Mouse (Mus musculus) left cerebral cortex, adult 18-20 months (tissue): Measurements from ENCODE around the gene Rnf220. TPM values are rescaled to one million over a fixed set of nuclear protein-coding genes. Genes with fewer than 3 reads are reported as not detected.

Source experiments
- DNase-seq, 2 experiments: peaks; one replicate each; pipeline ENCODE4 v3.0.0; 2021 to 2022; ENCODE audit warnings: low spot score in 2 of 2, mixed read lengths in 1 of 2
- total RNA-seq, 2 experiments: library from RNA; stranded (reverse); gene quantifications; 2 replicates each; pipeline ENCODE4 v1.2.3; 2021

Gene Rnf220
- total RNA-seq, 2 experiments from 2014 or later = 208 to 211 TPM

- no peak for DNase-seq
These were observed 51.2 kb downstream of the Rnf220 start for GRCm38 (mm10) chr4:117445516-117446207.

GRCm38 (mm10) chr4:117438919-117439318, 57.9 kb downstream of the Rnf220 start:
- no peak for DNase-seq

GRCm38 (mm10) chr4:117438064-117438463, 58.8 kb downstream of the Rnf220 start:
- no peak for DNase-seq

- DNase-seq = no peak
These were observed 59.7 kb downstream of the Rnf220 start for GRCm38 (mm10) chr4:117436995-117437660.

- DNase-seq = no peak
These were observed 62.5 kb downstream of the Rnf220 start for GRCm38 (mm10) chr4:117434336-117434735.

GRCm38 (mm10) chr4:117429604-117430003, 67.2 kb downstream of the Rnf220 start:
- DNase-seq = no peak

GRCm38 (mm10) chr4:117427540-117427939, 69.3 kb downstream of the Rnf220 start:
- DNase-seq = no peak

GRCm38 (mm10) chr4:117421077-117421476, 75.8 kb downstream of the Rnf220 start:
- DNase-seq = no peak

- DNase-seq = no peak
These were observed 80.0 kb downstream of the Rnf220 start for GRCm38 (mm10) chr4:117416827-117417226.

- DNase-seq = no peak
These were observed 86.8 kb downstream of the Rnf220 start for GRCm38 (mm10) chr4:117410049-117410410.

- peak; percentile 16 to 19 for DNase-seq
These were observed 87.5 kb downstream of the Rnf220 start for GRCm38 (mm10) chr4:117409144-117410048.

GRCm38 (mm10) chr4:117407945-117408344, 88.9 kb downstream of the Rnf220 start:
- no peak for DNase-seq

GRCm38 (mm10) chr4:117405999-117406398, 90.9 kb downstream of the Rnf220 start:
- no peak for DNase-seq

GRCm38 (mm10) chr4:117405211-117405610, 91.6 kb downstream of the Rnf220 start:
- no peak for DNase-seq

- DNase-seq = no peak
These were observed 93.4 kb downstream of the Rnf220 start for GRCm38 (mm10) chr4:117403411-117403810.

- no peak for DNase-seq
These were observed 99.7 kb downstream of the Rnf220 start for GRCm38 (mm10) chr4:117397128-117397527.

GRCm38 (mm10) chr4:117393027-117393426, 103.8 kb downstream of the Rnf220 start:
- DNase-seq = no peak

- no peak for DNase-seq
These were observed 104.5 kb downstream of the Rnf220 start for GRCm38 (mm10) chr4:117392391-117392790.

GRCm38 (mm10) chr4:117391966-117392365, 104.9 kb downstream of the Rnf220 start:
- DNase-seq = no peak

- no peak for DNase-seq
These were observed 105.7 kb downstream of the Rnf220 start for GRCm38 (mm10) chr4:117390850-117391795.
